Mouse (Mus musculus): Measurements from ENCODE around the gene Rbm8a. TPM values are rescaled to one million over a fixed set of nuclear protein-coding genes. Genes with fewer than 3 reads are reported as not detected.

Gene Rbm8a
- polyA plus RNA-seq (2016; fragmentation: Nextera tagmentation; extraction: Ambion mirVana) = 176 and 192 TPM in 2 replicates

GRCm38 (mm10) chr3:96629729-96630600, at the start of gene Rbm8a:
Rbm8a (plus strand) TSS chr3:96629933.
- H3K36me3 ChIP-seq = peaks cover 54% of the 10 kb centered on the region
- under 1% methylated on average over 48 of the region's 48 CpGs for WGBS

GRCm38 (mm10) chr3:96581141-96581540, 48.6 kb upstream of the Rbm8a start:
- H3K4me2 ChIP-seq = no peak overlapping the region
- H3K4me1 ChIP-seq (replicated peaks) = peaks cover 22% of the 10 kb centered on the region
- 42% methylated on average over 6 of the region's 6 CpGs for WGBS
- peaks cover 3% of the 10 kb centered on the region; the same call in 1 of the 2 replicates for H3K36me3 ChIP-seq
- no peak overlapping the region for H3K4me3 ChIP-seq (replicated peaks)
- no peak overlapping the region for H3K27ac ChIP-seq
- ATAC-seq (ENCODE audit: insufficient number of reproducible peaks, insufficient read depth, low FRiP score, low TSS enrichment, low read depth) = no peak
- H3K27me3 ChIP-seq = peaks cover 8% of the 10 kb centered on the region; the same call in 1 of the 2 replicates
- no peaks in the 10 kb centered on the region for H3K9me3 ChIP-seq
- no peak overlapping the region for H3K9ac ChIP-seq (replicated peaks)

More at GRCm38 (mm10) chr3:96629729-96630600, at the start of gene Rbm8a:
- Histone ChIP-seq H3K27ac (peak within 1 kb of the TSS; percentile 79), H3K9ac (replicated peaks) (peak within 1 kb of the TSS; percentile 81), H3K4me2 (peak within 1 kb of the TSS; percentile 73), H3K27me3 (no peaks in the 10 kb centered on the region), H3K4me1 (replicated peaks) (peaks cover 22% of the 10 kb centered on the region), H3K9me3 (no peaks in the 10 kb centered on the region), H3K4me3 (replicated peaks) (peak within 1 kb of the TSS; percentile 72)
- ATAC-seq (ENCODE audit: insufficient number of reproducible peaks, insufficient read depth, low FRiP score, low TSS enrichment, low read depth) = peak; percentile 92

GRCm38 (mm10) chr3:96581771-96582515, 47.8 kb upstream of the Rbm8a start:
- H3K27me3 ChIP-seq = peaks cover 8% of the 10 kb centered on the region; the same call in 1 of the 2 replicates
- no peaks in the 10 kb centered on the region for H3K9me3 ChIP-seq
- H3K36me3 ChIP-seq = peaks cover 3% of the 10 kb centered on the region; the same call in 1 of the 2 replicates
- WGBS = 83% methylated on average over 16 of the region's 16 CpGs
- no peak overlapping the region for H3K4me2 ChIP-seq
- ATAC-seq (ENCODE audit: insufficient number of reproducible peaks, insufficient read depth, low FRiP score, low TSS enrichment, low read depth) = no peak
- H3K4me1 ChIP-seq (replicated peaks) = peaks cover 14% of the 10 kb centered on the region
- H3K9ac ChIP-seq (replicated peaks) = no peak overlapping the region
- H3K27ac ChIP-seq = no peak overlapping the region
- no peak overlapping the region for H3K4me3 ChIP-seq (replicated peaks)

GRCm38 (mm10) chr3:96583386-96583785, 46.3 kb upstream of the Rbm8a start:
- Histone ChIP-seq H3K27ac (no peak overlapping the region), H3K9ac (replicated peaks) (no peak overlapping the region), H3K4me3 (replicated peaks) (no peak overlapping the region), H3K4me2 (no peak overlapping the region), H3K9me3 (0 out of 2 replicates have a peak, but pooled peaks cover 4% of the 10 kb centered on the region), H3K4me1 (replicated peaks) (peaks cover 9% of the 10 kb centered on the region), H3K27me3 (peaks cover 8% of the 10 kb centered on the region; the same call in 1 of the 2 replicates), H3K36me3 (no peaks in the 10 kb centered on the region)
- 85% methylated on average over 5 of the region's 5 CpGs for WGBS
- no peak for ATAC-seq (ENCODE audit: insufficient number of reproducible peaks, insufficient read depth, low FRiP score, low TSS enrichment, low read depth)

- Histone ChIP-seq H3K27ac (no peak overlapping the region), H3K36me3 (no peaks in the 10 kb centered on the region), H3K9me3 (0 out of 2 replicates have a peak, but pooled peaks cover 4% of the 10 kb centered on the region), H3K4me2 (no peak overlapping the region), H3K27me3 (peaks cover 10% of the 10 kb centered on the region), H3K4me3 (replicated peaks) (no peak overlapping the region), H3K4me1 (replicated peaks) (peaks cover 18% of the 10 kb centered on the region), H3K9ac (replicated peaks) (no peak overlapping the region)
- WGBS = 85% methylated on average over 4 of the region's 4 CpGs
- no peak for ATAC-seq (ENCODE audit: insufficient number of reproducible peaks, insufficient read depth, low FRiP score, low TSS enrichment, low read depth)
Observed at GRCm38 (mm10) chr3:96590657-96591056, 39.1 kb upstream of the Rbm8a start.

- H3K27ac ChIP-seq = no peak overlapping the region
- WGBS = under 1% methylated on average over 10 of the region's 10 CpGs
- no peak for ATAC-seq (ENCODE audit: insufficient number of reproducible peaks, insufficient read depth, low FRiP score, low TSS enrichment, low read depth)
Observed at GRCm38 (mm10) chr3:96593374-96593773, 36.4 kb upstream of the Rbm8a start.

GRCm38 (mm10) chr3:96593790-96594560, 35.8 kb upstream of the Rbm8a start, which contains the start of gene Polr3gl:
Polr3gl (minus strand) TSS chr3:96594181.
- H3K4me3 ChIP-seq (replicated peaks) = peak within 1 kb of the TSS; percentile 62
- peak; percentile 84 for ATAC-seq (ENCODE audit: insufficient number of reproducible peaks, insufficient read depth, low FRiP score, low TSS enrichment, low read depth)
- peak within 1 kb of the TSS; percentile 78 for H3K4me2 ChIP-seq
- under 1% methylated on average over 36 of the region's 38 CpGs for WGBS
- peak within 1 kb of the TSS; percentile 74 for H3K9ac ChIP-seq (replicated peaks)
- peaks cover 34% of the 10 kb centered on the region for H3K27me3 ChIP-seq
- H3K4me1 ChIP-seq (replicated peaks) = peaks cover 46% of the 10 kb centered on the region
- peak within 1 kb of the TSS; percentile 85 for H3K27ac ChIP-seq
- H3K9me3 ChIP-seq = no peaks in the 10 kb centered on the region
- H3K36me3 ChIP-seq = no peaks in the 10 kb centered on the region

More at GRCm38 (mm10) chr3:96593374-96593773, 36.4 kb upstream of the Rbm8a start:
- no peaks in the 10 kb centered on the region for H3K9me3 ChIP-seq
- peak overlapping the region; percentile 74 for H3K9ac ChIP-seq (replicated peaks)
- H3K4me2 ChIP-seq = peak overlapping the region; percentile 78
- H3K4me3 ChIP-seq (replicated peaks) = peak overlapping the region; percentile 62
- peaks cover 28% of the 10 kb centered on the region for H3K27me3 ChIP-seq
- H3K4me1 ChIP-seq (replicated peaks) = peaks cover 40% of the 10 kb centered on the region
- H3K36me3 ChIP-seq = no peaks in the 10 kb centered on the region

GRCm38 (mm10) chr3:96594851-96595250, 34.9 kb upstream of the Rbm8a start:
- Histone ChIP-seq H3K27ac (no peak overlapping the region), H3K4me1 (replicated peaks) (peaks cover 48% of the 10 kb centered on the region), H3K9ac (replicated peaks) (no peak overlapping the region), H3K36me3 (no peaks in the 10 kb centered on the region), H3K9me3 (no peaks in the 10 kb centered on the region), H3K4me2 (no peak overlapping the region), H3K4me3 (replicated peaks) (no peak overlapping the region), H3K27me3 (peaks cover 39% of the 10 kb centered on the region)
- 73% methylated on average over 5 of the region's 5 CpGs for WGBS
- no peak for ATAC-seq (ENCODE audit: insufficient number of reproducible peaks, insufficient read depth, low FRiP score, low TSS enrichment, low read depth)

- 31% methylated on average over 6 of the region's 6 CpGs for WGBS
- H3K27me3 ChIP-seq = peaks cover 39% of the 10 kb centered on the region
- H3K36me3 ChIP-seq = no peaks in the 10 kb centered on the region
- peak overlapping the region; percentile 99 for H3K4me2 ChIP-seq
- H3K4me1 ChIP-seq (replicated peaks) = peaks cover 51% of the 10 kb centered on the region
- H3K9ac ChIP-seq (replicated peaks) = no peak overlapping the region
- peak overlapping the region; percentile 53 for H3K4me3 ChIP-seq (replicated peaks)
- no peak for ATAC-seq (ENCODE audit: insufficient number of reproducible peaks, insufficient read depth, low FRiP score, low TSS enrichment, low read depth)
- H3K27ac ChIP-seq = no peak overlapping the region
- no peaks in the 10 kb centered on the region for H3K9me3 ChIP-seq
Observed at GRCm38 (mm10) chr3:96595661-96596060, 34.1 kb upstream of the Rbm8a start.

GRCm38 (mm10) chr3:96596228-96596707, 33.5 kb upstream of the Rbm8a start, which contains the start of gene Ankrd34a:
Ankrd34a (plus strand) TSS chr3:96596636.
- Histone ChIP-seq H3K4me3 (replicated peaks) (peak within 1 kb of the TSS; percentile 53), H3K36me3 (no peaks in the 10 kb centered on the region), H3K27me3 (peaks cover 39% of the 10 kb centered on the region), H3K27ac (peak within 1 kb of the TSS; percentile 67; the same call in 1 of the 2 replicates), H3K9ac (replicated peaks) (peak within 1 kb of the TSS; percentile 67), H3K4me1 (replicated peaks) (peaks cover 51% of the 10 kb centered on the region), H3K4me2 (peak within 1 kb of the TSS; percentile 99), H3K9me3 (no peaks in the 10 kb centered on the region)
- under 1% methylated on average over 20 of the region's 23 CpGs for WGBS
- no peak for ATAC-seq (ENCODE audit: insufficient number of reproducible peaks, insufficient read depth, low FRiP score, low TSS enrichment, low read depth)
